Mouse (Mus musculus) testis, adult 2 months (tissue): ENCODE data around the gene Mrpl35. TPM values are rescaled to one million over a fixed set of nuclear protein-coding genes. Genes with fewer than 3 reads are reported as not detected.

Source experiments
- H3K27ac ChIP-seq: fragments of 200-500 bp; 2 replicates; pipeline ENCODE4 v1.5.1; 2012; ENCODE audit warnings: low read depth, low read length; ENCODE audit not compliant: control insufficient read depth, insufficient read depth
- H3K27me3 ChIP-seq: fragments of 200-500 bp; 2 replicates; pipeline ENCODE4 v1.6.1; 2012; ENCODE audit warnings: mild to moderate bottlenecking, low read length, moderate library complexity; ENCODE audit not compliant: control insufficient read depth, insufficient read depth
- H3K36me3 ChIP-seq: fragments of 200-500 bp; 2 replicates; pipeline ENCODE4 v1.6.1; 2012; ENCODE audit warnings: mild to moderate bottlenecking, low read length; ENCODE audit not compliant: control insufficient read depth, insufficient read depth
- H3K4me1 ChIP-seq: fragments of 200-500 bp; 2 replicates; pipeline ENCODE4 v1.6.1; 2012; ENCODE audit warnings: low read length; ENCODE audit not compliant: control insufficient read depth, insufficient read depth
- H3K4me3 ChIP-seq: fragments of 200-500 bp; 2 replicates; pipeline ENCODE4 v1.5.1; 2012; ENCODE audit warnings: low read depth, mild to moderate bottlenecking, low read length, moderate library complexity, mixed read lengths; ENCODE audit not compliant: control insufficient read depth
- CTCF ChIP-seq: fragments of 200-500 bp; IDR thresholded peaks from 2 replicates; pipeline ENCODE4 v1.5.1; 2012; ENCODE audit warnings: low read depth, mild to moderate bottlenecking, inconsistent platforms, low read length, moderate library complexity; ENCODE audit not compliant: control insufficient read depth, insufficient read depth, insufficient replicate concordance
- POLR2A ChIP-seq: fragments of 200-500 bp; IDR thresholded peaks from 2 replicates; pipeline ENCODE4 v1.6.1; 2012; ENCODE audit warnings: low read depth, mild to moderate bottlenecking, inconsistent platforms, low read length, moderate library complexity; ENCODE audit not compliant: control insufficient read depth
- polyA plus RNA-seq: library from polyadenylated mRNA; depleted of rRNA; stranded (reverse); fragments of >200 nt; gene quantifications from 2 replicates; pipeline ENCODE4 v1.2.3, GENCODE M21; 2012

Gene Mrpl35
- polyA plus RNA-seq, 1 experiment: 26.4 TPM

DNA sequence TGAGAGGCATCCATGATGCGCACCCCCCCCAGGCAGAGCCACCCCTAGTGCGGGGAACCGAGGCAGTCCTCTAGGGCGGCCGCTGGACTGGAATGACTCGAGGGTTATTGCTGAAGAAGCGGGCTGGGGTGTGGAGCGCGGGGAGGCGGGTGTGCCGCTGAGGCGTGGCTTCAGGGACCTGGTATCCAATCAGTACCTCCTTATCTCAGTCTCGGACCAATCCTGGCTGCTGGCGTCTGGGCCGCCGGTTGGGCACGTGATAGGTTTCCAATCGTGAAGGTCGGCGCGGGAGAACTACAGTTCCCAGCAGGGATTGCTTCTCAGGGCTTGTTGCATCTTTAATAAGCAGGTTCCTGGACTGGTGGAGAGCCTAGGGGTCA lies 4.8 kb upstream of the Mrpl35 start:
- H3K4me3 ChIP-seq: peak overlapping the region; percentile 97
- H3K36me3 ChIP-seq: no peaks in the 10 kb centered on the region
- H3K4me1 ChIP-seq: no peaks in the 10 kb centered on the region
- H3K27me3 ChIP-seq: no peaks in the 10 kb centered on the region
- TF ChIP-seq CTCF: no peak
- no peak; the same call in 1 of the 2 replicates for TF ChIP-seq POLR2A
- peak overlapping the region; percentile 99 for H3K27ac ChIP-seq

DNA sequence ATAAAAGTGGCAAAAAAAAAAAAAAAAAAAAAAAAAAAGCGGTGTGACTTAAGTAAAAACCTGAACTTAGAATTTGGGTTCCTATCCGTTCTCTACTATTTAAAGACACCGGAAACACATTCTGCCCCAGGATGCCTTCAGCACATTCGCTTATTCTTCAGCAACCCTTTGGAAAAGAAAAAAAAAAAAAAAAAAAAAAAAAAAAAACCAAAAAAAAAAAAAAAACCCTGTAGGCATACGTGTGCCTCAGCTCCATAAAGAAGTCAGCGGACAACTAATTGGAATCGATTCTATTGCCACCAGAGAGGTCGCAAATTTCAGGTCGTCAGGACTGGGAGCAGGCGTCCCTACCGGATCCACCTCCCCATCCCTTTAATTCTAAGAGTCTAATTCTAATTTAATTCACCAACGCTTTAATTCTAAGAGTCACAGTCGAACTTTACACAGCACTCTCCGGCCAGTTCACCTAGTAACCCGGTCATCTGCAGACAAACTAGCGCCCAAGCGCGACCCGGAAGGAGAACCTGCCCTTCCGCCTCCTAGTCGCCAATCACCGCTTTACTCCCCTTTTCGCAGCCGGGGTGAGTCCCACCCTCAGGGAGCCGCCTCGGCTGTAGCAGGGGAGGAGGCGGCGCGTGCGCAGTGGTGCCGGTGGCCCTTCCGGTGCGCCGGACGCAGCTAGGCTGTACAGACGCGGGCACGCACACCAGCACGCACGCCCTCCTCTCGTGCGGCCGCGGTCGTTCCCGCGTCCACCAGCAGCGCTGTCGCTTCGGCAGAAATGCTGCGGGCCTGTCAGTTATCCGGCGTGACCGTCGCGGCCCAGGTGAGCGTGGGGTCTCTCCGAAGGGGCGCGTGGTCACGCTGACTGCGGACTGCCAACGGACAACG lies 4.2 kb upstream of the Mrpl35 start, which contains the start of gene Immt:
TSS of gene Immt (plus strand) at position 642 of the 891 bp plus-strand sequence.
- TF ChIP-seq CTCF (no peak), POLR2A (peak; percentile 98)
- no peaks in the 10 kb centered on the region for H3K4me1 ChIP-seq
- H3K27ac ChIP-seq: peak within 1 kb of the TSS; percentile 99
- peak within 1 kb of the TSS; percentile 97 for H3K4me3 ChIP-seq
- no peaks in the 10 kb centered on the region for H3K27me3 ChIP-seq
- H3K36me3 ChIP-seq: no peaks in the 10 kb centered on the region

DNA sequence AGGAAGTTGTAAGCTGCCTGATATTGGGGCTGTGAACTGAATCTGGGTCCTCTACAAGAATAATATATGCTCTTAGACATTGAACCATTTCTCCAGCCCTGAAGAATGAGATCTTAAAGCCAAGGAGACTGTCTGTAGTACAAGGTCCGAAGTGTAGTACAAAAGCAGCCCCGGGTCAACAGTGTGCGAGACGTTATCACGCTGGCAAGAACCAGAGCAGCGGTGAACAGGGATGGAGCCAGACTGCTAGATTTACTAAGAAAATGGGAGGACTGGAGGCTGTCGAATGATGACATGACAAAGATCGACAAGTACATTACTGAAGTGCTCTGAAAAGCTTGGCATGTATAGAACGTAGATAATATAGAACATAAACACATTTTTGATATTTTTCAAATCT lies 3.0 kb upstream of the Mrpl35 start:
- Histone ChIP-seq H3K4me3 (peak overlapping the region; percentile 64), H3K27me3 (no peaks in the 10 kb centered on the region), H3K36me3 (no peaks in the 10 kb centered on the region), H3K4me1 (no peaks in the 10 kb centered on the region), H3K27ac (no peak overlapping the region)
- TF ChIP-seq POLR2A (no peak), CTCF (no peak)

DNA sequence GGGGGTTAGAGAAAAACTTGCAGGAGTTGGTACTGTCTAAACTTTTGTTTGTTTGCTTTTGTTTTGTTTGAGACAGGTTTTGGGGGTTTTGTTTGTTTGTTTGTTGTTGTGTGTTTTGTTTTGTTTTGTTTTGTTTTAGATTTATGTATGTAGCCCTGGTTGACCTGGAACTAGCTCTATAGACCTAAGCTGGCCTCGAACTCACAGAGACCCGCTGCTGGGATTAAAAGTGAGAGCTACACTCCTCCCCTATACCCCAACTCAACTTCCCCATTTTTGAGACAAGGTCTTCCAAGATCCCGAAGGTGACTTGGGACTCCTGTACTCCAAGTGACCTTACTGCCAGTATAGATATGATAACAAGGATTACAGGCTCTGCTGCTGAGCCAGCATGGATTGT lies 2.8 kb downstream of the Mrpl35 start:
- H3K4me3 ChIP-seq: peak overlapping the region; percentile 100
- no peaks in the 10 kb centered on the region for H3K36me3 ChIP-seq
- TF ChIP-seq POLR2A: no peak
- TF ChIP-seq CTCF: no peak
- peaks cover 4% of the 10 kb centered on the region; the same call in 1 of the 2 replicates for H3K4me1 ChIP-seq
- peak overlapping the region; percentile 95 for H3K27ac ChIP-seq
- no peaks in the 10 kb centered on the region for H3K27me3 ChIP-seq

DNA sequence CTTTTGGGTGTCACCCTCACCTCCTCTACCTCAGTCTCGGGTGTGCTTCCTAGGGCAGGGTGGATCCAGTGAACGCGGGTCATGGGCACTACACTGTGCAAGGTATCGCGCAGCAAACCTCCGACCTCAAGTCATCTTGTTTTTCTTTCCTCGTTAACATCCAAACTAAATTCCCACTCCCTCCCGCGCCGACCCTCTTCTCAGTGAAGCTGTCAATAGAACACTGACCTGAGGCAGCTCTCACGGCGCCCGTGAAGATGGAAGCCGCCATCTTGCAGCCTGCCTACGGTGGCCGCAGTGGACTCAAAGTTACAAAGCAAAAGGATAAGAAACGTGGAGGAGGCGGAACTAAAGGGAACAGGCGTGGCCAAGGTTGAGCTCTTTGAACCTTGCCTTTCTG lies 3.3 kb downstream of the Mrpl35 start:
- TF ChIP-seq POLR2A (peak; percentile 77), CTCF (no peak)
- peak overlapping the region; percentile 100 for H3K4me3 ChIP-seq
- H3K27me3 ChIP-seq: no peaks in the 10 kb centered on the region
- H3K4me1 ChIP-seq: peaks cover 4% of the 10 kb centered on the region; the same call in 1 of the 2 replicates
- H3K27ac ChIP-seq: peak overlapping the region; percentile 95
- no peaks in the 10 kb centered on the region for H3K36me3 ChIP-seq

DNA sequence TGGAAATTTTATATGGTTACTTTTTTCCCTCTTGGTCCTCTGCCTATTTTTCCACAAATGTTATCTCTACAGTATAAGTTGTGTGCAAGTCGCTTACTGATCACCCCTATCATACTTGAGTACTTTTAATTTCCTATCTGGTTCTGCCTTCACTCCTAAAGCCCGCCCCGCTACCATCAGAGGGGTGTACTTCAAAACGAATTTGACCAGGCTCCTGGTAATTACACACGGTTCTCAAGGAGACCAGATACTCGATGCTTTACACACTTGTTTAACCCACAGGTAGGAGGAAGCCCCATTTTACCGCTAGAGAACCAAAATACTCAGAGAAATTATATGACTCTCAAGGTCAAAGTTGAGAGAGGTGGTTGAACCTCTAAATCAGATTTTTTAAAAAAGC lies 3.7 kb downstream of the Mrpl35 start:
- Histone ChIP-seq H3K36me3 (no peaks in the 10 kb centered on the region), H3K27ac (peak overlapping the region; percentile 95), H3K27me3 (no peaks in the 10 kb centered on the region), H3K4me1 (peaks cover 4% of the 10 kb centered on the region; the same call in 1 of the 2 replicates), H3K4me3 (peak overlapping the region; percentile 100)
- TF ChIP-seq POLR2A (no peak), CTCF (no peak)

DNA sequence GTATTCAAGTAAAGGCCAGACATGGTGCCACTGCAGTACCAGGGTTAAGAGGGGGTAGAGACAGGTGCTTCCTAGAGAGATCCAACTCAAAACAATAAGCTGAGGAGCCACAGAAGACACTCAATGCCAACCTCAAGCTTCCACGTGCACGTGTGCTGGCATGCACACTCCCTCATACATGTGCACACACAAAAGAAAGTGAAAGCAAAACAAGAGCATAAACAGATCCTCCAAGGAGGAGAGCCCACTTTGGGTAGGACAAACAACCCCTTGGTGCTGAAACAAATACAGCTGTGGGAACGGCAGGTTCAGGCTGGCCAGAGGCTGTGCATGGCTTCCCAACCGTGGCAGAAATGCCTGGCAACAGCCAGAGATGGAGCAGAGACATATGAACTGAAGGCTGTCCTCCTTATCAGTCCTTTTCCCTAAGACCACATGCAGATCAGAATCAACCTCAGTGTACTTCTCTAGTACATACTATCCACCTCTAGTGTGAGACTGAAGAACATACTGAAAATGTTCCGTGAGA lies 6.9 kb downstream of the Mrpl35 start:
- Histone ChIP-seq H3K36me3 (peaks cover 2% of the 10 kb centered on the region), H3K27me3 (no peaks in the 10 kb centered on the region), H3K4me3 (no peak overlapping the region), H3K27ac (no peak overlapping the region), H3K4me1 (peaks cover 4% of the 10 kb centered on the region; the same call in 1 of the 2 replicates)
- TF ChIP-seq POLR2A: no peak
- no peak for TF ChIP-seq CTCF

DNA sequence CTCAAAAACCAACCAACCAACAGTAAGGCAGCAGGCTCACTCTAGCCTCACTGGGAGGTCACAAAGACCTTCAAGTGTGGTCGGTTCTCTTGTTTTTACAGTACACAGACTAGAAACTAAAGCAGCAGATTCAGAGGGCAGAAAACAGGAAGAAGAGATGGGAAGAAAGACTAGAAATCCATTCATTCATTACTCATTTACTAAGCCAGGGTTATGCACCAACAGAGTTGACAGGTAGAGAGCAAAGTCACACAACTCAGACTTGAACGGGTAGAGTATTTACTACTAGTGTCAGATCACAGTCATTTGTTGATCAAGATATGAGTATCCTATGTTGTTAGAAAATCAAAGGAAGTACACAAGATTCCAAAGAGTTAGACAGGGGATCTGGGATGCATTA lies 13.9 kb downstream of the Mrpl35 start:
- no peak overlapping the region for H3K27ac ChIP-seq
- no peak overlapping the region for H3K4me3 ChIP-seq
- H3K27me3 ChIP-seq: no peaks in the 10 kb centered on the region
- H3K36me3 ChIP-seq: peaks cover 2% of the 10 kb centered on the region
- no peaks in the 10 kb centered on the region for H3K4me1 ChIP-seq
- no peak for TF ChIP-seq POLR2A
- TF ChIP-seq CTCF: no peak
